Mouse (Mus musculus): ENCODE measurements at regions not wholly inside any gene's neighbourhood (a gene's known extent, or its start where the extent isn't known, plus 50 kb on each side); places are given as distances from the start of the nearest gene placed in this dataset.

DNA sequence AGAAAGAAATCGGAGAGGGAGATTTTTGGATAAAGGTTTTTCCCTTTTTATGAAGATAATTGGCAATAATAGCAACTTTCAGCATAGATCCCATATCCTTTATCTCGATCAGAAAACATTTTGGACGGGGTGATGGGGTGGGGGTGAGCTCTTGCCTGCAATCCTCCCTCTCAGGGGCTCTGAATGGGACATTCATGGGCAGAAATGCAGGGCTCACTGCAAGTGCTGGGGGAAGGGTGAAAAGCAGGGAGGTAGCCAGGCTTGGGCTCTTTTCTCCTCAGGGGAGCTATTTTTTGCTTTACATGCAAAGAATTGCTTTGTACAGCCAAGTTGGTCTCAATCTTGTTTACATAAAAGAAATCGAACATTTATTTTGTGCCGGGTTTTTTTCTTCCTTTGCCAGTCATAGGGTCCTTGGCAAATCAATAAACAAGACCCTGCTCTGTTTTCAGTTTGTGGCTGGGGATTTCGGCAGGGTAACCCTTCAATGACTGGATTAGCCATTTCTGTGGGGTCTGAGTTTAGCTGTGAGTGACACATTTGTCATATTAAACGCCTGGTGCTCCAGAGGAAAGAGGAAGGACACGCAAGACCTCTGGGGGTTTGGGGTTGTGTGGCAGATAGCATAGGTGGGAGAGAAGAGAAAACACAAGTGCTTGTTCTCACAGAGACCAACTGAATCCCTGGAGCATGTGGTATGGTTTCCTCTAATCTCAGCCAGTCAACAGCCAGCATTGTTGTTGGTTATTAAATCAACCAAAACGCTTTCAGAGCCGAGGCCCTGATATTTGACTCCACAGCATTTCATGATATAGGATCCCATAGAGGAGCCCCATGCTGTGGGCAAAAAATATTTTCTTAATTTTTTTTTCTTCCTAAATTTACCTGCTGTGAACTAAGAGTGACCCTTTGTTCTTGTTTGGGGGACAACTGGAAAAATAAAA, 96.8 kb upstream of the Bmper start:
- Histone ChIP-seq H3K9me3 (no peaks in the 10 kb centered on the region), H3K9ac (no peak overlapping the region), H3K4me2 (no peak overlapping the region), H3K27ac (0 out of 2 replicates have a peak overlapping the region, but pooled peaks have one; percentile 19), H3K36me3 (replicated peaks) (no peaks in the 10 kb centered on the region), H3K27me3 (replicated peaks) (no peaks in the 10 kb centered on the region), H3K4me1 (peaks cover 21% of the 10 kb centered on the region), H3K4me3 (no peak overlapping the region)
- 0 out of 2 replicates have a peak, but pooled peaks have one; percentile 11 for ATAC-seq (replicated peaks)
- WGBS, result 28% methylated on average over 10 of the region's 10 CpGs

- ATAC-seq (replicated peaks), result peak; percentile 94
- H3K4me1 ChIP-seq, result peaks cover 21% of the 10 kb centered on the region
- no peak overlapping the region for H3K4me2 ChIP-seq
- no peaks in the 10 kb centered on the region for H3K9me3 ChIP-seq
- WGBS, result 29% methylated on average over 9 of the region's 9 CpGs
- H3K27me3 ChIP-seq (replicated peaks), result no peaks in the 10 kb centered on the region
- H3K27ac ChIP-seq, result peak overlapping the region; percentile 67
- no peaks in the 10 kb centered on the region for H3K36me3 ChIP-seq (replicated peaks)
- no peak overlapping the region for H3K4me3 ChIP-seq
- H3K9ac ChIP-seq, result no peak overlapping the region
Observed at GRCm38 (mm10) chr9:23127338-23128017, 95.4 kb upstream of the Bmper start.

- Histone ChIP-seq H3K27ac (peak overlapping the region; percentile 67), H3K9ac (no peak overlapping the region), H3K4me1 (peaks cover 21% of the 10 kb centered on the region), H3K4me2 (no peak overlapping the region), H3K36me3 (replicated peaks) (no peaks in the 10 kb centered on the region), H3K27me3 (replicated peaks) (no peaks in the 10 kb centered on the region), H3K9me3 (no peaks in the 10 kb centered on the region), H3K4me3 (no peak overlapping the region)
- ATAC-seq (replicated peaks), result peak; percentile 49; the same call in 1 of the 2 replicates
- 57% methylated on average over 2 of the region's 2 CpGs for WGBS
Observed at GRCm38 (mm10) chr9:23128018-23128369, 94.9 kb upstream of the Bmper start.

- ATAC-seq (replicated peaks), result no peak
- H3K4me1 ChIP-seq, result no peaks in the 10 kb centered on the region
- no peak overlapping the region for H3K27ac ChIP-seq
- H3K27me3 ChIP-seq (replicated peaks), result no peaks in the 10 kb centered on the region
- H3K4me2 ChIP-seq, result no peak overlapping the region
- 75% methylated on average over 2 of the region's 2 CpGs for WGBS
- no peaks in the 10 kb centered on the region for H3K9me3 ChIP-seq
- H3K36me3 ChIP-seq (replicated peaks), result no peaks in the 10 kb centered on the region
- H3K4me3 ChIP-seq, result no peak overlapping the region
- no peak overlapping the region for H3K9ac ChIP-seq
Observed at GRCm38 (mm10) chr9:23134006-23134405, 88.9 kb upstream of the Bmper start.

DNA sequence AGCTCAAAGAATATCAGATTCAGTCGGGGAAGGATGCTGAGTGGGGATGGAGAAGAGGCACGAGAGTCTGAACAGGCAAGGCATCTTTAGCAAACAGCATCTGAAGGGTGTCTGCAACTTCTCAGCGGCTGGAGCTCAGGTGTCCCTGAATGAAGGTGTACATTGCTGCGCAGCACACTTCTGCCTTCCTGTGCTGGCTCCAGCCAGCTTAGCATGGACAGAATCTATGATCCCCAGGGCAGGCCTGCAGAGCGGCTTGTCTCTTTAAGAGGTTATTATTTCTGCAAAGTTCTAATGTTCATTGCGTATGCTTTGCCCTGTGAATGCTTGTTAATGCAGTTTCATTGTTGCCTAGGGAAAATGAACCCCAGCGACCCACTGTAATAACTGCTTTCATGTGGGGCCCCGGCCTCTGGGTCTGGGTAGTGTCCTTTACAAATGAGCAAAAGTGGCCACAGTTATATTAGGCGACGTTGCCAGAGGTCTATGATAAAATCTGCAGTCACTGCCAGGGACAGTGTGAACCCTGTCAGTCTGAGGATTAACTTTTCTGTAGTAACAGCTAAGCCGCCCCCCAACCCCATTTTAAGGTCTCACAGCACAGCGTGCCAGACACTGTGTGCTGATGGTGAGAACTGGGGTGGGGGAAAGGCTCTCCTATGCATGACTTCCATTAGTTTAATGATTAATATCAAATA, 88.3 kb upstream of the Bmper start:
- ATAC-seq (replicated peaks), result no peak
- no peaks in the 10 kb centered on the region for H3K27me3 ChIP-seq (replicated peaks)
- no peaks in the 10 kb centered on the region for H3K9me3 ChIP-seq
- H3K4me2 ChIP-seq, result no peak overlapping the region
- H3K4me1 ChIP-seq, result peaks cover under 1% of the 10 kb centered on the region; the same call in 1 of the 2 replicates
- WGBS, result 73% methylated on average over 12 of the region's 12 CpGs
- no peaks in the 10 kb centered on the region for H3K36me3 ChIP-seq (replicated peaks)
- H3K27ac ChIP-seq, result no peak overlapping the region
- H3K4me3 ChIP-seq, result no peak overlapping the region
- no peak overlapping the region for H3K9ac ChIP-seq

DNA sequence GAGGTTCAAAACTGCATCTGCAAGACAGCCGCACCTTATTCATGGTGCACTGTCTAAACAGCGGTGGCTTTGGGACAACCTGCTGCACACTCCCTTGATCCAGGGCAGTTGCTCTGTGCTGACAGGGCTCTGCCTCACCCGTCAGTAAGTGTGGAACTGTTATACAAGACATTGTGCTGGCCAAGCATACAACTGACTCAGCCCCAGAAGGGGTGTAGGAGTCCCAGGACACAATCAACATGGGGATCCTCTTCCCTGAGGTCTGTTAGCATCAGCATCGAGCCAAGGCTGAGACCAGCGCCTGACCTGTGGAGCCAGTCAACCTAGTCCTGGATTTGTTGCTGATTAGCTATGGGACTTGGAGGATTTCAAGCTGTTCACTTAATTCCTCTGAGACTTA, 86.4 kb upstream of the Bmper start:
- WGBS, result 88% methylated on average over 5 of the region's 5 CpGs
- Histone ChIP-seq H3K4me1 (peaks cover 5% of the 10 kb centered on the region; the same call in 1 of the 2 replicates), H3K4me2 (no peak overlapping the region), H3K27me3 (replicated peaks) (no peaks in the 10 kb centered on the region), H3K9me3 (no peaks in the 10 kb centered on the region), H3K9ac (no peak overlapping the region), H3K4me3 (no peak overlapping the region), H3K36me3 (replicated peaks) (no peaks in the 10 kb centered on the region), H3K27ac (no peak overlapping the region)
- no peak for ATAC-seq (replicated peaks)

DNA sequence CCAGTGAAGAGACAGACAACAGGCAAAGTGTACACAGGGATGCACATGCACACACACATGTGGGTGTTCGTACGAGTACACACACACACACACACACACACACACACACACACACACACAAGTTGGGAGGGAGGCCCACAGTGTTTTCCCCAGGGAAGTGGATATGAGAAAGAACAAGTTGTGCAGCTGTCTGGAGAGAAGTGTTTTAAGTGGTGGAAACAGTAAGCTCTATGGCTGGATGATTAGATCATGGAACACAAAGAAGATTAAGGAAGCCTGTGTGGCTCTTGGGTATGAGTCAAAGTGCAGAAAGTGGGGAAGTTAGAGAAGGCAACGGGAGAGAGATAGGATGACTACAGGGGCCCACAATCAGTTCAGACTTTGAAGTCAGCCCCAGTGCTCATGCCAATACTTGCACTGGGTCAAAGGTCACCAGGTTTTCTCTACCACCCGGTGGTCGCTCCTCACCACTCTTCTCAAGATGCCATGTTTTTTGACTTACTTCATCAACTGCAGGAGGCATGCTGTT, 85.1 kb upstream of the Bmper start:
- H3K27ac ChIP-seq, result no peak overlapping the region
- WGBS, result 59% methylated on average over 5 of the region's 5 CpGs
- no peak overlapping the region for H3K4me2 ChIP-seq
- H3K4me1 ChIP-seq, result peaks cover 5% of the 10 kb centered on the region; the same call in 1 of the 2 replicates
- H3K36me3 ChIP-seq (replicated peaks), result no peaks in the 10 kb centered on the region
- no peaks in the 10 kb centered on the region for H3K9me3 ChIP-seq
- no peaks in the 10 kb centered on the region for H3K27me3 ChIP-seq (replicated peaks)
- no peak overlapping the region for H3K4me3 ChIP-seq
- no peak for ATAC-seq (replicated peaks)
- no peak overlapping the region for H3K9ac ChIP-seq

DNA sequence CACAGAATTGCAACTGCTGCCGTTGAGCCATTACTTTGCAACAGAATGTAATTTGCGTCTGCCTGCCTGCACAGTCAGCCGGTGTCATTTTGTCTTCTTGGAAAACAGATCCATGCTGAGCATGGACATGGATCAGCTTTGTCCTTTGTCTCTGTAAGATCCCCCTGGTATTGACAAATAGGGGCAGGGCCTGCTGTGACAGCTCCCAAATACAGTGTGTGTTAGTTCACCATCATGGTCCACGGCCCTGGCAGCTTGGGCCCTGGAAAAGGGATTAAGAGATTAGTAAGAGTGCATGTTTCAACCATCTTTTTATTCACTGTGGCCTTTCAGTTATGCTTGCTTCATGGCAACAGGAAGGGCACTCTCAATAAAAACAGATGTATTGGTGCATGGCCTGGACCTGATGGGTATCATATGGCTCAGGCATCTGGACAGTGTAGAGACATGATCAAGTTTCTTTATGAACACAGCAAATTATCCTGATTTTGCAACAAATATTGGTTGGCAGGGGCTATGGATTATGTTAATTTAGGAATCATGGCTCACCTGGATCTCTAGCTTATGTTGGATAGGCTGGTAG, 83.2 kb upstream of the Bmper start:
- H3K4me2 ChIP-seq, result no peak overlapping the region
- no peak for ATAC-seq (replicated peaks)
- no peak overlapping the region for H3K27ac ChIP-seq
- no peaks in the 10 kb centered on the region for H3K9me3 ChIP-seq
- no peaks in the 10 kb centered on the region for H3K36me3 ChIP-seq (replicated peaks)
- peaks cover 5% of the 10 kb centered on the region; the same call in 1 of the 2 replicates for H3K4me1 ChIP-seq
- no peak overlapping the region for H3K9ac ChIP-seq
- no peaks in the 10 kb centered on the region for H3K27me3 ChIP-seq (replicated peaks)
- WGBS, result 25% methylated on average over 4 of the region's 4 CpGs
- no peak overlapping the region for H3K4me3 ChIP-seq

GRCm38 (mm10) chr9:23144281-23144680, 78.6 kb upstream of the Bmper start:
- Histone ChIP-seq H3K9me3 (no peaks in the 10 kb centered on the region), H3K4me2 (no peak overlapping the region), H3K9ac (no peak overlapping the region), H3K27me3 (replicated peaks) (no peaks in the 10 kb centered on the region), H3K27ac (no peak overlapping the region), H3K36me3 (replicated peaks) (no peaks in the 10 kb centered on the region), H3K4me3 (no peak overlapping the region), H3K4me1 (peaks cover 5% of the 10 kb centered on the region; the same call in 1 of the 2 replicates)
- 72% methylated on average over 7 of the region's 7 CpGs for WGBS
- ATAC-seq (replicated peaks), result no peak

DNA sequence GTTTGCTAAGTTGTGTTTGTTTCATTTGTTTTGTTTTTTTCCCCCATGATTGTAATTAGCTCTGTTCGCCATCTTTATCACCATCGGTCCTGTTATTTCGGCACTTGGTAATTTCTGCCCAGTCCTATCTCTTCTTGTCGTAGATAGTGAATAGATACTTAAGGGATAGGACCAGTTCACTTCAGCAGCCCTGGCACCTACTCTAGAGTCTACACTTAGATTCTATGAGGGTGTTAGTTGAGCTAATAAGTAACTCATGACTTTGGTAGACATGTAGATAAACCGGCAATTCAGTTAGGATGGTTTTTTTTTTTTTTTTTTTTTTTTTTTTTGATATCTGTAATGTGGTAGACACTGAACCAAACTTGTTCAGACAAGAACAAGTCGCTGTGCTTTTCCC, 72.5 kb upstream of the Bmper start:
- no peak overlapping the region for H3K27ac ChIP-seq
- no peak for ATAC-seq (replicated peaks)
- no peaks in the 10 kb centered on the region for H3K36me3 ChIP-seq (replicated peaks)
- WGBS, result 92% methylated on average over 6 of the region's 6 CpGs
- H3K4me1 ChIP-seq, result no peaks in the 10 kb centered on the region
- no peaks in the 10 kb centered on the region for H3K9me3 ChIP-seq
- H3K9ac ChIP-seq, result no peak overlapping the region
- H3K4me3 ChIP-seq, result no peak overlapping the region
- H3K4me2 ChIP-seq, result no peak overlapping the region
- no peaks in the 10 kb centered on the region for H3K27me3 ChIP-seq (replicated peaks)

DNA sequence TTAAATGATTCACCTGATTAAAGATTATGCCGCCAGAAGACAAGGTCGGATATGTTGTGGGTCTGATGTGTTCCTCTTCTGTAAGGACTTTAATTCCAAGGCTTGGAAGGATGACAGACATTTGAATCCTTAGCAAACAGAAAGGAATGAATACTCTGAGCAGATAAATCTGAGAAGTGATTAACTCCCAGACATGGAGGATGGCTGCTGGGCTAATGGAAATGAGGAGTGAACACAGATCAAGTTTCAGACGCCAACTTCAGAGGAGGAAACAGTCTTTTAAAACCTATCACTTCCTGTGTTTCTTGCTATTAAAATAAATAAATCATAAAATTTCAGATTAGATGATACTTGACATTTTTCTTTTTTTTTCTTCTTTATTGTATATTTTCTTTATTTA, 72.0 kb upstream of the Bmper start:
- Histone ChIP-seq H3K27me3 (replicated peaks) (no peaks in the 10 kb centered on the region), H3K4me2 (no peak overlapping the region), H3K9me3 (no peaks in the 10 kb centered on the region), H3K4me3 (no peak overlapping the region), H3K4me1 (no peaks in the 10 kb centered on the region), H3K27ac (no peak overlapping the region), H3K9ac (no peak overlapping the region), H3K36me3 (replicated peaks) (no peaks in the 10 kb centered on the region)
- WGBS, result 74% methylated on average over 3 of the region's 3 CpGs
- no peak for ATAC-seq (replicated peaks)
